Mouse (Mus musculus) ES-Bruce4 (cell line): ENCODE measurements around the gene Plk2.

ENCODE experiments used
- CTCF ChIP-seq: IDR thresholded peaks from one replicate; pipeline ENCODE4 v1.8.1; 2011; ENCODE audit warnings: low read depth, low read length
- EP300 ChIP-seq: IDR thresholded peaks from 2 replicates; pipeline ENCODE4 v1.6.1; 2011; ENCODE audit warnings: low read depth, low read length; ENCODE audit not compliant: insufficient read depth
- POLR2A ChIP-seq: IDR thresholded peaks from one replicate; pipeline ENCODE4 v1.8.1; 2011; ENCODE audit warnings: low read length; ENCODE audit not compliant: insufficient read depth

DNA sequence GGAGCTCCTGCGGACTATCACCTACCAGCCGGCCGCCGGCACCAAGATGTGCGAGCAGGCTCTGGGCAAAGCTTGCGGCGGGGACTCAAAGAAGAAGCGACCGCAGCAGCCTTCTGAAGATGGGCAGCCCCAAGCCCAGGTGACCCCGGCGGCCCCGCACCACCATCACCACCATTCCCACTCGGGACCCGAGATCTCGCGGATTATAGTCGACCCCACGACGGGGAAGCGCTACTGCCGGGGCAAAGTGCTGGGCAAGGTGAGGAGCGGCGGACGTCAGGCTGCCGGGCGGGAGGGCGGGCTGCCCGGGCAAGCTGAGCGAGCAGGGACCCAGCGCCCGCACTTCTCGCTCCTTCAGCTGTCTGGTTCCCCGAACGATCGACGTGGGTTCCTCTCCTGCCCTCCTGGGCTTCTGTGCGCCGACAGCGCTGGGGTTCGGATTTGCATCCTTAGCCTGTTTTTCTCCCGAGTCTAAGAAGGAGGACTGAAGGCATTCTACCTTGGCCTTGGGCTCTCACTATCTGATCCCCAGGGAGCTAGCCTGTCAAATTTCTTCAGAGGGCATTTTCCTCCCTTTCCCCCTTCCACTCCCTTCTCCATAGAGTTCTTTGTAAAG, 441 bp downstream of the Plk2 start:
- TF ChIP-seq CTCF (no peak), POLR2A (no peak), EP300 (no peak)
